Mouse (Mus musculus) liver, embryonic 14.5 days (tissue): ENCODE measurements around the gene Dvl1. TPM values are rescaled to one million over a fixed set of nuclear protein-coding genes. Genes with fewer than 3 reads are reported as not detected.

ENCODE experiments used
- ATAC-seq: fragments of 200-750 bp; cut with Nextera tagmentation; 2 replicates; pipeline ENCODE4 v1.8.0; 2017; ENCODE audit warnings: moderate number of reproducible peaks, mild to moderate bottlenecking, moderate library complexity; ENCODE audit not compliant: insufficient read depth
- DNase-seq, 3 experiments: peaks; one replicate each; pipeline ENCODE4 v3.0.0-alpha.2; 2012 to 2013; ENCODE audit warnings: low read depth in 3 of 3, low spot score in 3 of 3
- H3K27ac ChIP-seq: fragments of 300-500 bp; sonication (generic); 2 replicates; pipeline ENCODE4 v1.5.1; 2014; ENCODE audit warnings: moderate library complexity, mild to moderate bottlenecking, control low read depth, inconsistent platforms
- H3K27me3 ChIP-seq: fragments of 300-500 bp; sonication (generic); 2 replicates; pipeline ENCODE4 v1.6.1; 2014; ENCODE audit warnings: mild to moderate bottlenecking, low read length, moderate library complexity; ENCODE audit not compliant: control insufficient read depth, insufficient read depth
- H3K36me3 ChIP-seq: fragments of 300-500 bp; sonication (generic); replicated peaks from 2 replicates; pipeline ENCODE4 v1.6.1; 2014; ENCODE audit warnings: low read depth; ENCODE audit not compliant: control insufficient read depth, insufficient read depth
- H3K4me1 ChIP-seq, 2 experiments: fragments of 200-500 bp in 1 of 2; fragments of 300-500 bp in 1 of 2; sonication (generic) in 1 of 2; replicated peaks; 2 replicates each; pipeline ENCODE4 v1.6.1; 2012 to 2014; ENCODE audit warnings: antibody characterized with exemption in 1 of 2, inconsistent platforms in 1 of 2, low read length in 1 of 2; ENCODE audit not compliant: control insufficient read depth in 2 of 2, insufficient read depth in 2 of 2
- H3K4me2 ChIP-seq: fragments of 300-500 bp; sonication (generic); 2 replicates; pipeline ENCODE4 v1.6.1; 2014; ENCODE audit warnings: low read depth, mild to moderate bottlenecking, control low read depth, moderate library complexity
- H3K4me3 ChIP-seq, 2 experiments: fragments of 200-500 bp in 1 of 2; fragments of 300-500 bp in 1 of 2; sonication (generic) in 1 of 2; 2 replicates each; pipeline ENCODE4 v1.5.1; 2012 to 2014; ENCODE audit warnings: low read depth in 2 of 2, low read length in 2 of 2, mild to moderate bottlenecking in 2 of 2, control low read depth in 1 of 2, inconsistent platforms in 1 of 2, moderate library complexity in 1 of 2; ENCODE audit not compliant: insufficient read depth in 1 of 2
- H3K9ac ChIP-seq: fragments of 300-500 bp; sonication (generic); replicated peaks from 2 replicates; pipeline ENCODE4 v1.6.1; 2014; ENCODE audit warnings: mild to moderate bottlenecking, control low read depth, moderate library complexity
- H3K9me3 ChIP-seq: fragments of 300-500 bp; sonication (generic); 2 replicates; pipeline ENCODE4 v1.6.1; 2016; ENCODE audit warnings: low read length, mixed read lengths; ENCODE audit not compliant: control insufficient read depth
- CTCF ChIP-seq: IDR thresholded peaks from 2 replicates; pipeline ENCODE4 v1.5.1; 2016; ENCODE audit warnings: antibody characterized with exemption, low read depth, control low read depth
- EP300 ChIP-seq: IDR thresholded peaks from 2 replicates; pipeline ENCODE4 v1.6.1; 2016; ENCODE audit warnings: antibody characterized with exemption, low read depth
- WGBS: fragments of 180-500 bp; shearing (Covaris S2); extraction: QIAGEN DNeasy Blood & Tissue Kit; methylation state at CpG from one replicate; pipeline ENCODE4 v1.1.7; 2014; ENCODE audit not compliant: insufficient replicate concordance; 5-methylcytosine and 5-hydroxymethylcytosine counted together
- polyA plus RNA-seq, 2 experiments: library from polyadenylated mRNA; depleted of rRNA in 1 of 2; stranded (reverse) in 1 of 2; unstranded in 1 of 2; fragments of >200 nt; fragmentation: Nextera tagmentation in 1 of 2; extraction: Ambion mirVana in 1 of 2; gene quantifications; 2 replicates each; pipeline versions ENCODE4 v1.2.1 to v1.2.3; 2012 to 2014

Gene Dvl1
- polyA plus RNA-seq, 2 experiments = 2.8 to 20.9 TPM

GRCm38 (mm10) chr4:155869317-155870033, 22.3 kb downstream of the Dvl1 start, which contains the start of the genes Cptp and Ints11:
Gene Cptp, minus strand, starts transcription at chr4:155869440.
Gene Ints11, plus strand, starts transcription at chr4:155869546.
- WGBS = under 1% methylated on average over 63 of the region's 63 CpGs
- H3K27me3 ChIP-seq = no peaks in the 10 kb centered on the region
- peaks cover 6 to 20% of the 10 kb centered on the region in 2 experiments for H3K4me1 ChIP-seq
- no peaks in the 10 kb centered on the region for H3K9me3 ChIP-seq
- DNase-seq = peak; percentile 89 to 91 (median 90)
- peak within 1 kb of the TSS; percentile 81 for H3K9ac ChIP-seq
- TF ChIP-seq CTCF (peak; percentile 20; the same call in 1 of the 2 replicates), EP300 (no peak)
- peak within 1 kb of the TSS; percentile 92 for H3K4me2 ChIP-seq
- peaks cover 12% of the 10 kb centered on the region for H3K36me3 ChIP-seq
- peak; percentile 96 for ATAC-seq
- H3K27ac ChIP-seq = peak within 1 kb of the TSS; percentile 2; the same call in 1 of the 2 replicates
- H3K4me3 ChIP-seq = peak within 1 kb of the TSS; percentile 69 to 94

GRCm38 (mm10) chr4:155871404-155871803, 24.2 kb downstream of the Dvl1 start:
- no peak overlapping the region for H3K4me3 ChIP-seq
- no peak overlapping the region for H3K4me2 ChIP-seq
- H3K27ac ChIP-seq = no peak overlapping the region
- peaks cover 26% of the 10 kb centered on the region for H3K36me3 ChIP-seq
- peaks cover 6 to 20% of the 10 kb centered on the region in 2 experiments for H3K4me1 ChIP-seq
- TF ChIP-seq CTCF (no peak), EP300 (no peak)
- ATAC-seq = no peak
- DNase-seq = no peak
- no peaks in the 10 kb centered on the region for H3K27me3 ChIP-seq
- no peaks in the 10 kb centered on the region for H3K9me3 ChIP-seq
- no peak overlapping the region for H3K9ac ChIP-seq
- WGBS = 72% methylated on average over 7 of the region's 7 CpGs

- Histone ChIP-seq H3K36me3 (peaks cover 29% of the 10 kb centered on the region), H3K9ac (no peak overlapping the region)
- DNase-seq = no peak
These were observed 36.4 kb downstream of the Dvl1 start for GRCm38 (mm10) chr4:155883587-155883986.

GRCm38 (mm10) chr4:155886330-155886729, 39.1 kb downstream of the Dvl1 start:
- peaks cover 0 to 2% of the 10 kb centered on the region in 2 experiments; a peak in 1 of 4 replicates for H3K4me1 ChIP-seq
- WGBS = 79% methylated on average over 5 of the region's 5 CpGs
- TF ChIP-seq CTCF (no peak), EP300 (no peak)
- H3K4me3 ChIP-seq = no peak overlapping the region
- H3K9me3 ChIP-seq = no peaks in the 10 kb centered on the region
- DNase-seq (no peak), ATAC-seq (no peak)
- H3K36me3 ChIP-seq = peaks cover 36% of the 10 kb centered on the region
- no peak overlapping the region for H3K4me2 ChIP-seq
- H3K27me3 ChIP-seq = no peaks in the 10 kb centered on the region
- no peak overlapping the region for H3K9ac ChIP-seq
- H3K27ac ChIP-seq = no peak overlapping the region

More at GRCm38 (mm10) chr4:155883587-155883986, 36.4 kb downstream of the Dvl1 start:
- Histone ChIP-seq H3K4me3 (no peak overlapping the region), H3K27me3 (no peaks in the 10 kb centered on the region), H3K27ac (no peak overlapping the region), H3K9me3 (no peaks in the 10 kb centered on the region), H3K4me1 (no peaks in the 10 kb centered on the region), H3K4me2 (no peak overlapping the region)
- 58% methylated on average over 3 of the region's 3 CpGs for WGBS
- TF ChIP-seq EP300 = no peak
- no peak for TF ChIP-seq CTCF
- ATAC-seq = no peak

- H3K4me3 ChIP-seq = no peak overlapping the region
- H3K36me3 ChIP-seq = peaks cover 36% of the 10 kb centered on the region
- 87% methylated on average over 10 of the region's 10 CpGs for WGBS
- H3K9ac ChIP-seq = no peak overlapping the region
- DNase-seq (no peak), ATAC-seq (no peak)
- H3K27ac ChIP-seq = no peak overlapping the region
- H3K4me2 ChIP-seq = no peak overlapping the region
- peaks cover 0 to 2% of the 10 kb centered on the region in 2 experiments; a peak in 2 of 4 replicates for H3K4me1 ChIP-seq
- H3K27me3 ChIP-seq = no peaks in the 10 kb centered on the region
- no peaks in the 10 kb centered on the region for H3K9me3 ChIP-seq
- TF ChIP-seq CTCF (no peak), EP300 (no peak)
These were observed 40.5 kb downstream of the Dvl1 start for GRCm38 (mm10) chr4:155887674-155888073.
